Mouse (Mus musculus) E14TG2a.4 (cell line): ENCODE results near the gene Lats2.

Experiments used
- CTCF ChIP-seq: conservative IDR thresholded peaks from 2 replicates; pipeline ENCODE4 v1.5.1; 2014; ENCODE audit warnings: low read length
- NANOG ChIP-seq: IDR thresholded peaks from 2 replicates; pipeline ENCODE4 v1.6.1; 2014; ENCODE audit warnings: borderline replicate concordance, low read length, mixed read lengths
- POU5F1 ChIP-seq: IDR thresholded peaks from 2 replicates; pipeline ENCODE4 v1.6.1; 2014; ENCODE audit warnings: low read length, borderline replicate concordance

GRCm38 (mm10) chr14:57675481-57675880 is 82.7 kb downstream of the Lats2 start:
- no peak for TF ChIP-seq CTCF
- TF ChIP-seq POU5F1, result no peak
- no peak for TF ChIP-seq NANOG
